Mouse (Mus musculus) heart, postnatal 0 days (tissue): ENCODE data around the gene Coro1a. TPM values are rescaled to one million over a fixed set of nuclear protein-coding genes. Genes with fewer than 3 reads are reported as not detected.

Source experiments
- ATAC-seq: fragments of 200-750 bp; cut with Nextera tagmentation; 2 replicates; pipeline ENCODE4 v1.8.0; 2017; ENCODE audit warnings: low read depth, moderate number of reproducible peaks, moderate library complexity; ENCODE audit not compliant: insufficient read depth
- DNase-seq: peaks from one replicate; pipeline ENCODE4 v3.0.0-alpha.2; 2016; ENCODE audit warnings: low spot score
- H3K27ac ChIP-seq: fragments of 300-500 bp; sonication (generic); 2 replicates; pipeline ENCODE4 v1.5.1; 2014; ENCODE audit warnings: low read depth, mild to moderate bottlenecking
- H3K27me3 ChIP-seq: fragments of 300-500 bp; sonication (generic); 2 replicates; pipeline ENCODE4 v1.6.1; 2014; ENCODE audit warnings: low read length, mixed read lengths; ENCODE audit not compliant: control insufficient read depth, insufficient read depth
- H3K36me3 ChIP-seq: fragments of 300-500 bp; sonication (generic); replicated peaks from 2 replicates; pipeline ENCODE4 v1.6.1; 2014; ENCODE audit warnings: low read length, mixed read lengths; ENCODE audit not compliant: control insufficient read depth, insufficient read depth
- H3K4me1 ChIP-seq: fragments of 300-500 bp; sonication (generic); 2 replicates; pipeline ENCODE4 v1.6.1; 2014; ENCODE audit warnings: antibody characterized with exemption; ENCODE audit not compliant: control insufficient read depth, insufficient read depth
- H3K4me2 ChIP-seq: fragments of 300-500 bp; sonication (generic); 2 replicates; pipeline ENCODE4 v1.6.1; 2014; ENCODE audit warnings: low read depth, mild to moderate bottlenecking, low read length, moderate library complexity
- H3K4me3 ChIP-seq: fragments of 300-500 bp; sonication (generic); 2 replicates; pipeline ENCODE4 v1.5.1; 2014; ENCODE audit warnings: low read depth, low read length
- H3K9ac ChIP-seq: fragments of 300-500 bp; sonication (generic); replicated peaks from 2 replicates; pipeline ENCODE4 v1.6.1; 2014; ENCODE audit warnings: low read depth, low read length, mixed read lengths
- H3K9me3 ChIP-seq: fragments of 300-500 bp; sonication (generic); replicated peaks from 2 replicates; pipeline ENCODE4 v1.6.1; 2016; ENCODE audit warnings: low read length; ENCODE audit not compliant: control insufficient read depth
- CTCF ChIP-seq: IDR thresholded peaks from 2 replicates; pipeline ENCODE4 v1.5.1; 2016; ENCODE audit warnings: antibody characterized with exemption, control low read depth, low read depth
- EP300 ChIP-seq: IDR thresholded peaks from 2 replicates; pipeline ENCODE4 v1.6.1; 2016; ENCODE audit warnings: antibody characterized with exemption, low read depth
- WGBS: fragments of 180-500 bp; shearing (Covaris S2); extraction: QIAGEN DNeasy Blood & Tissue Kit; methylation state at CpG from one replicate; pipeline ENCODE4 v1.1.7; 2014; 5-methylcytosine and 5-hydroxymethylcytosine counted together
- polyA plus RNA-seq: library from polyadenylated mRNA; unstranded; fragments of >200 nt; fragmentation: Nextera tagmentation; extraction: Ambion mirVana; gene quantifications from 2 replicates; pipeline ENCODE4 v1.2.1, GENCODE M21; 2015
- total RNA-seq: library from RNA; depleted of rRNA; stranded (reverse); fragments of >200 nt; gene quantifications from 2 replicates; pipeline ENCODE4 v1.2.3, GENCODE M21; 2014; ENCODE audit warnings: low replicate concordance

The Coro1a gene
- total and polyA plus RNA-seq, 2 experiments from 2014 or later, result 8.5 to 14.8 TPM

DNA sequence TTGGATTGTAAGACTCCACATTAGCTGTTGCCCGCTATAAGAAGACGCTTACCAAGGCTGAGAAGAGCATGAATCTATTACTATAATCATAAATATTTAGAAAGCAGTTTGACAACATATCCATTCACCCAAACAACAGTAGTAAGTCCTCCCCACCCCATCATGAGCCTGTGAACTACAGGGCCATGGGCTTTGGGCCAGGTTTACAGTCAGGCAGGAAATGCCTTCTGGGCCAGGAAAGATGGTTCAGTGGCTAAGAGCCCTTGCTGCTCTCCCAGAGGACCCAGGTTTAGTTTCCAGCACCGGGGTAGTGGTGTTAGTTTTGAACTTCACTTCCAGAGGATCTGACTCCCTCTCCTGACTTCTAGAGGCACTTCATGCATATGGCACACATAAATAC is 10.0 kb upstream of the Coro1a start:
- Histone ChIP-seq H3K4me3 (no peak overlapping the region), H3K9me3 (no peaks in the 10 kb centered on the region), H3K27ac (no peak overlapping the region), H3K4me1 (no peaks in the 10 kb centered on the region), H3K36me3 (no peaks in the 10 kb centered on the region), H3K4me2 (no peak overlapping the region), H3K9ac (no peak overlapping the region), H3K27me3 (no peaks in the 10 kb centered on the region)
- DNase-seq (no peak), ATAC-seq (no peak)
- TF ChIP-seq CTCF (no peak), EP300 (no peak)
- 87% methylated on average over 3 of the region's 3 CpGs for WGBS

DNA sequence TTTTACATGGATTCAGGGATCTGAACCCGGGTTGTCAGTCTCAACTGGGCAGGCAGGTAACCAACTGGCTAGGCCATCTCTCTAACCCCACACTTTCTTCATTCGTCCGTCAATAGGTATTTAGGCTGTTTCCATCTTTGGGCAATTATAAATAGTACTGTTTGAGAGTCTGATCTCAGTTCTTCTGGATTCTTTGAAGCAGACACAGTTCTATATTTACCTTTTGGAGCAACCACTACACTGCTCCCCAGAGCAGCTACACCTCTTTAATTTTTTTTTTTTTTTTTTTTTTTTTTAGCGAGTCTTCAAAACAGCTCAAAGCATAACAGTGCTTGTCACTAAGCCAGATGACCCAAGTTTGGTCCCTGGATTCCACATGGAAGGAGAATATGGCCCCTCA is 8.1 kb upstream of the Coro1a start:
- Histone ChIP-seq H3K4me3 (no peak overlapping the region), H3K9ac (no peak overlapping the region), H3K9me3 (no peaks in the 10 kb centered on the region), H3K36me3 (no peaks in the 10 kb centered on the region), H3K4me2 (no peak overlapping the region), H3K27ac (no peak overlapping the region), H3K4me1 (no peaks in the 10 kb centered on the region), H3K27me3 (no peaks in the 10 kb centered on the region)
- no peak for TF ChIP-seq EP300
- no peak for TF ChIP-seq CTCF
- DNase-seq (no peak), ATAC-seq (no peak)
- WGBS, result 65% methylated on average over 4 of the region's 4 CpGs

GRCm38 (mm10) chr7:126711910-126712309 is 4.3 kb upstream of the Coro1a start:
- Histone ChIP-seq H3K27ac (no peak overlapping the region), H3K36me3 (no peaks in the 10 kb centered on the region), H3K4me2 (no peak overlapping the region), H3K27me3 (no peaks in the 10 kb centered on the region; the same call in 1 of the 2 replicates), H3K4me1 (no peaks in the 10 kb centered on the region), H3K4me3 (no peak overlapping the region), H3K9ac (no peak overlapping the region), H3K9me3 (no peaks in the 10 kb centered on the region)
- DNase-seq (no peak), ATAC-seq (no peak)
- WGBS, result 63% methylated on average over 3 of the region's 3 CpGs
- TF ChIP-seq CTCF, result no peak

GRCm38 (mm10) chr7:126710266-126710665 is 2.7 kb upstream of the Coro1a start:
- Histone ChIP-seq H3K9ac (no peak overlapping the region), H3K4me3 (no peak overlapping the region), H3K9me3 (no peaks in the 10 kb centered on the region), H3K36me3 (no peaks in the 10 kb centered on the region), H3K27me3 (peaks cover 2% of the 10 kb centered on the region; the same call in 1 of the 2 replicates), H3K4me2 (no peak overlapping the region), H3K27ac (no peak overlapping the region), H3K4me1 (no peaks in the 10 kb centered on the region)
- no peak for ATAC-seq
- no peak for DNase-seq
- TF ChIP-seq CTCF (no peak), EP300 (no peak)
- WGBS, result 55% methylated on average over 4 of the region's 4 CpGs

GRCm38 (mm10) chr7:126708175-126708952 is 777 bp upstream of the Coro1a start:
- ATAC-seq, result no peak
- DNase-seq, result no peak
- no peak overlapping the region for H3K9ac ChIP-seq
- H3K9me3 ChIP-seq, result no peaks in the 10 kb centered on the region
- no peak overlapping the region for H3K27ac ChIP-seq
- TF ChIP-seq CTCF (no peak), EP300 (no peak)
- no peaks in the 10 kb centered on the region for H3K36me3 ChIP-seq
- H3K27me3 ChIP-seq, result peaks cover 20% of the 10 kb centered on the region
- H3K4me2 ChIP-seq, result no peak overlapping the region
- H3K4me3 ChIP-seq, result no peak overlapping the region
- WGBS, result 77% methylated on average over 10 of the region's 10 CpGs
- peaks cover 9% of the 10 kb centered on the region; the same call in 1 of the 2 replicates for H3K4me1 ChIP-seq
